Mouse (Mus musculus) embryonic facial prominence, embryonic 15.5 days (tissue): ENCODE measurements at regions not wholly inside any gene's neighbourhood (a gene's known extent, or its start where the extent isn't known, plus 50 kb on each side); places are given as distances from the start of the nearest gene placed in this dataset.

Experiments
- ATAC-seq: fragments of 200-750 bp; cut with Nextera tagmentation; 2 replicates; pipeline ENCODE4 v1.8.0; 2017; ENCODE audit warnings: low read depth, moderate TSS enrichment; ENCODE audit not compliant: insufficient number of reproducible peaks, low FRiP score, low TSS enrichment
- H3K27ac ChIP-seq: fragments of 300-500 bp; sonication (generic); replicated peaks from 2 replicates; pipeline ENCODE4 v1.5.1; 2015; ENCODE audit warnings: mild to moderate bottlenecking, inconsistent platforms
- H3K27me3 ChIP-seq: fragments of 300-500 bp; sonication (generic); 2 replicates; pipeline ENCODE4 v1.6.1; 2015; ENCODE audit warnings: inconsistent platforms
- H3K36me3 ChIP-seq: fragments of 300-500 bp; sonication (generic); 2 replicates; pipeline ENCODE4 v1.6.1; 2015; ENCODE audit warnings: mild to moderate bottlenecking, inconsistent platforms
- H3K4me1 ChIP-seq: fragments of 300-500 bp; sonication (generic); 2 replicates; pipeline ENCODE4 v1.6.1; 2015; ENCODE audit warnings: inconsistent platforms
- H3K4me2 ChIP-seq: fragments of 300-500 bp; sonication (generic); replicated peaks from 2 replicates; pipeline ENCODE4 v1.6.1; 2015; ENCODE audit warnings: mild to moderate bottlenecking, inconsistent platforms
- H3K4me3 ChIP-seq: fragments of 300-500 bp; sonication (generic); replicated peaks from 2 replicates; pipeline ENCODE4 v1.5.1; 2015; ENCODE audit warnings: mild to moderate bottlenecking, inconsistent platforms
- H3K9ac ChIP-seq: fragments of 300-500 bp; sonication (generic); 2 replicates; pipeline ENCODE4 v1.6.1; 2015; ENCODE audit warnings: inconsistent platforms
- H3K9me3 ChIP-seq: fragments of 300-500 bp; sonication (generic); replicated peaks from 2 replicates; pipeline ENCODE4 v1.6.1; 2016; ENCODE audit warnings: inconsistent platforms
- WGBS: fragments of 180-500 bp; shearing (Covaris S2); methylation state at CpG from one replicate; pipeline ENCODE4 v1.1.7; 2015; 5-methylcytosine and 5-hydroxymethylcytosine counted together

- H3K36me3 ChIP-seq, result no peaks in the 10 kb centered on the region
- H3K9me3 ChIP-seq, result no peaks in the 10 kb centered on the region
- H3K27ac ChIP-seq, result no peak overlapping the region
- ATAC-seq, result 0 out of 2 replicates have a peak, but pooled peaks have one; percentile 47
- H3K27me3 ChIP-seq, result no peaks in the 10 kb centered on the region
- H3K4me3 ChIP-seq, result no peak overlapping the region
- H3K4me1 ChIP-seq, result peaks cover 18% of the 10 kb centered on the region
- H3K9ac ChIP-seq, result no peak overlapping the region
- 39% methylated on average over 21 of the region's 21 CpGs for WGBS
- peak overlapping the region; percentile 21 for H3K4me2 ChIP-seq
Measured at GRCm38 (mm10) chr13:97514421-97515066, 245.9 kb downstream of the Gm10260 start.

GRCm38 (mm10) chr13:97512521-97512920 lies 247.9 kb downstream of the Gm10260 start:
- Histone ChIP-seq H3K36me3 (no peaks in the 10 kb centered on the region), H3K27me3 (no peaks in the 10 kb centered on the region), H3K9me3 (no peaks in the 10 kb centered on the region), H3K4me2 (no peak overlapping the region), H3K4me1 (peaks cover 18% of the 10 kb centered on the region), H3K27ac (no peak overlapping the region), H3K4me3 (no peak overlapping the region), H3K9ac (no peak overlapping the region)
- no peak for ATAC-seq
- WGBS, result 63% methylated on average over 4 of the region's 4 CpGs

DNA sequence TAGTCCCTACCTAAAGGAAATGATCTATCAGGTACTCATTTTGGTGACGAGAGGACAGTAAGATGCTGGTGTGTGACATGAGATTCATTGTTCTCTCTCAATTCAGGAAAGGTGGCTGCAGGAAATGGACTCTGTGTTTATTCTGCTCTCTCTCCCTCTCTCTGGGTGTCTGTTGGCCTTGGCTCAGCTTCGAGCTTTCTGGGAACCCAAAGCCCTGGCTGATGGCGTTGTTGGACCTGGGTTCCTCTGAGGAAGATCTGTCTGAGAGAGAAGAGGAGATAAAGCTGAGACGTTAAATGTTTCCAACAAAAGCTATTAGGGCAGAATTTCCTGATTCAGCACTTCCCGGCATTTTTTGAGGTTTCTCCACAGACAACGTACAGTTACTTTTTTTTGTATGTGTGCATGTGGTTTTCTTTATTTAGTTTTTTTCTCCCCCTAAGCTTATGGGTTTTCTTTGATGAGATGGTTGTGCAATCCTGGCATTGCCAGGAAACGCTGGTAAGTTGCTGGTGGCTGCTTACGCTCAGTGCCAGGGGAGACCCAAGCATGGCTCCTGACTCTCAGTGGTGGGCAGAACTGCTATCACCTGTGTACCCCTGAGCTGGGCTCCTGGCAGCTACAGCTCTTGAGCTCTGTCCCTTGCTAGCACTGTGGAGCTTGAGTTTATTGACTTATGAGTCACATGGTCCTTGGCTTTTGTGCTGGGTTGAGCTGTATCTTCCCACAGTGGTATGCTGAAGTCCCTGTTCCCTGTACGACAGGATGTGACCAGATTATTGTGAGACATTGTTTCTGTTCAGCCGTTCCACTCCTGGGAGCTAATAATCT lies 249.8 kb downstream of the Gm10260 start:
- Histone ChIP-seq H3K36me3 (no peaks in the 10 kb centered on the region), H3K9ac (no peak overlapping the region), H3K27me3 (no peaks in the 10 kb centered on the region), H3K4me3 (no peak overlapping the region), H3K4me1 (peaks cover 18% of the 10 kb centered on the region), H3K4me2 (no peak overlapping the region), H3K27ac (peak overlapping the region; percentile 56; the same call in 1 of the 2 replicates), H3K9me3 (no peaks in the 10 kb centered on the region)
- ATAC-seq, result no peak
- 30% methylated on average over 10 of the region's 10 CpGs for WGBS

- H3K27ac ChIP-seq, result no peak overlapping the region
- H3K9ac ChIP-seq, result no peak overlapping the region
- no peaks in the 10 kb centered on the region for H3K27me3 ChIP-seq
- H3K36me3 ChIP-seq, result no peaks in the 10 kb centered on the region
- no peak for ATAC-seq
- H3K9me3 ChIP-seq, result no peaks in the 10 kb centered on the region
- H3K4me2 ChIP-seq, result no peak overlapping the region
- 75% methylated on average over 5 of the region's 5 CpGs for WGBS
- no peaks in the 10 kb centered on the region for H3K4me1 ChIP-seq
- no peak overlapping the region for H3K4me3 ChIP-seq
Measured at GRCm38 (mm10) chr13:97504949-97505348, 255.5 kb downstream of the Gm10260 start.

DNA sequence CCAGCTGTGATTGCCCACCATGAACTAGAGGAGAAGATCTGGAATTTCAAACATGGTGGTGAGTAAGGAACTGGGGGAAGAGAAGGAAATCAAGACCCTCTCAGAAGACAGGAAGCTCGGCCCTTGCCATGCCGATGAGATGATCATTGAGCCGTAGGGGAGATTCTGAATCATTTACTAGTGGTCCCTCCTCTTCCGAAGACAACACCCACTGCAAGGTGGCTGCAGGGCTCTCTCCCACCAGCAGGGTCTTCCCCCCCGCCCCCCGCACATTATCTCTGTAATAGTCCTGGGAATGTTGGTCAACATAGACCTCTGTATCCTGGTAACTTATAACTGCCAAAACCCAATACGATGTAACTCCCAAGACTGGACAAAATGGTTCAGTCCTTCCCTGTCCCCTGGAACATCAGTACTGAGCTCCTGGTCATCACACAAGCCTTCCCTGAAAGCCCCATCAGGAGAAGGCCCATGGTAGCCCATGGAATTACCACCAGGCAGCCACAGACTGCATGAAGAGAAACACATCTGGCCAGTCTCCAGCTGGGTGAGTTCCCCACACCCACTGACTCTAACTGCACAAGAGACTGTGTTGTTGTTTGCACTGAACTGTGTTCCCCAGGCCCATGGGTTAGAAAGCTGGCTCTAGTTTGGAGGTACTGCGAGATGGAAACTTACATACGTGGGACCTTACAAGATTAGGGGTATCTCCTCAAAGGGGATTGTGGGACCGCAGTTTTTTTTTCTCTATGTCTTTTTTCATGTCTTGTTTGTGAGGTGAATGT lies 256.3 kb downstream of the Gm10260 start:
- WGBS, result 87% methylated on average over 10 of the region's 10 CpGs
- Histone ChIP-seq H3K4me2 (no peak overlapping the region), H3K4me1 (no peaks in the 10 kb centered on the region), H3K4me3 (no peak overlapping the region), H3K9ac (no peak overlapping the region), H3K27me3 (no peaks in the 10 kb centered on the region), H3K27ac (no peak overlapping the region), H3K9me3 (no peaks in the 10 kb centered on the region), H3K36me3 (no peaks in the 10 kb centered on the region)
- no peak for ATAC-seq

GRCm38 (mm10) chr13:97503391-97503790 lies 257.0 kb downstream of the Gm10260 start:
- no peaks in the 10 kb centered on the region for H3K9me3 ChIP-seq
- no peak overlapping the region for H3K9ac ChIP-seq
- no peaks in the 10 kb centered on the region for H3K4me1 ChIP-seq
- H3K27ac ChIP-seq, result no peak overlapping the region
- no peak overlapping the region for H3K4me3 ChIP-seq
- H3K27me3 ChIP-seq, result no peaks in the 10 kb centered on the region
- 82% methylated on average over 5 of the region's 5 CpGs for WGBS
- H3K4me2 ChIP-seq, result no peak overlapping the region
- H3K36me3 ChIP-seq, result no peaks in the 10 kb centered on the region
- ATAC-seq, result no peak

- H3K4me1 ChIP-seq, result no peaks in the 10 kb centered on the region
- no peak overlapping the region for H3K27ac ChIP-seq
- ATAC-seq, result no peak
- no peaks in the 10 kb centered on the region for H3K9me3 ChIP-seq
- 56% methylated on average over 8 of the region's 8 CpGs for WGBS
- H3K27me3 ChIP-seq, result no peaks in the 10 kb centered on the region
- no peaks in the 10 kb centered on the region for H3K36me3 ChIP-seq
- H3K4me2 ChIP-seq, result no peak overlapping the region
- H3K9ac ChIP-seq, result no peak overlapping the region
- no peak overlapping the region for H3K4me3 ChIP-seq
Measured at GRCm38 (mm10) chr13:97500155-97500554, 259.2 kb downstream of the Enc1 start.

DNA sequence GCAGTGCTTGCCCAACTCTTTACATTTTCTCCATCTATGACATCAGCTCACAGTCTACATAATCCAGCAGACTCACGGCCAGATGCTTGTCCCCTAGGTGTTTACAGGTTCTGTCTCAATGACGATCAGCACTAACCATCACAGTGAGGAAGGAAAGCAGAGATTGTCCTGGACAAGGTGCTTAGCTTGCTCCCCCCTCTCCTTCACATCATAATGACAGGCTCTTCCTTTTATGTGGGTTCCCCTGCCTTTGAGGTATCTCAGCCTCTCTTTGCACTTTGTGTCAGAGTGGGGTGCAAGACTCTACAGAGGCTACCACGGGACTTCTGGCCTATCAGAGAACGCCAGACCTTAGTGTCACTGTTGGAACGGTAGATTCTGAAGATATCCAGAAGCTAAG lies 258.1 kb downstream of the Enc1 start:
- H3K4me3 ChIP-seq, result no peak overlapping the region
- no peak overlapping the region for H3K9ac ChIP-seq
- no peak overlapping the region for H3K4me2 ChIP-seq
- no peaks in the 10 kb centered on the region for H3K36me3 ChIP-seq
- no peak overlapping the region for H3K27ac ChIP-seq
- no peaks in the 10 kb centered on the region for H3K27me3 ChIP-seq
- 86% methylated on average over 5 of the region's 5 CpGs for WGBS
- no peak for ATAC-seq
- no peaks in the 10 kb centered on the region for H3K9me3 ChIP-seq
- no peaks in the 10 kb centered on the region for H3K4me1 ChIP-seq

GRCm38 (mm10) chr13:97497928-97498327 lies 257.0 kb downstream of the Enc1 start:
- no peak overlapping the region for H3K27ac ChIP-seq
- 87% methylated on average over 5 of the region's 5 CpGs for WGBS

DNA sequence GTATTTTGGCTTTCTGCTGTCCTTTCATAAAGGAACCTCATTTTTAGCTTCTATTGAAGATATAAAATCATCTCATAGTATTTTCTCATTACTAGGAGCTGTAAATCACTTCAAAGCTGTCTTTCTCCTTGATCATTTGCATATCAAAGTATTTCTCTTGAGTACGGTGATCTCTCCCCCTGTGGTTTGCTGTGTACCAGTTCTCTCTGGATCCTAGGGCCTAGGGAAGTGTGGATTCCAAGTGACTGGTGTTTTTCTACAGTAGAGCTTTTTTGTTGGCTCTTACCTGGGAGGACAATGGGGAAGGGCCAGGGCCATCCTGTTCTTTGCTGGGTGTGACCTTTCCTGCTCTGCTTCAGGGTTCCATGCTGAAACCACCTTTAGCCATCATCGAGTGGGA lies 253.9 kb downstream of the Enc1 start:
- Histone ChIP-seq H3K27me3 (no peaks in the 10 kb centered on the region), H3K9ac (no peak overlapping the region), H3K36me3 (no peaks in the 10 kb centered on the region), H3K4me2 (no peak overlapping the region), H3K4me1 (peaks cover 26% of the 10 kb centered on the region), H3K9me3 (no peaks in the 10 kb centered on the region), H3K4me3 (no peak overlapping the region), H3K27ac (no peak overlapping the region)
- no peak for ATAC-seq
- 83% methylated on average over 2 of the region's 2 CpGs for whole genome bisulfite sequencing

More at GRCm38 (mm10) chr13:97497928-97498327, 257.0 kb downstream of the Enc1 start:
- no peaks in the 10 kb centered on the region for H3K27me3 ChIP-seq
- no peak overlapping the region for H3K4me2 ChIP-seq
- H3K4me1 ChIP-seq, result peaks cover 7% of the 10 kb centered on the region
- no peak for ATAC-seq
- H3K9ac ChIP-seq, result no peak overlapping the region
- no peak overlapping the region for H3K4me3 ChIP-seq
- H3K36me3 ChIP-seq, result no peaks in the 10 kb centered on the region
- no peaks in the 10 kb centered on the region for H3K9me3 ChIP-seq

DNA sequence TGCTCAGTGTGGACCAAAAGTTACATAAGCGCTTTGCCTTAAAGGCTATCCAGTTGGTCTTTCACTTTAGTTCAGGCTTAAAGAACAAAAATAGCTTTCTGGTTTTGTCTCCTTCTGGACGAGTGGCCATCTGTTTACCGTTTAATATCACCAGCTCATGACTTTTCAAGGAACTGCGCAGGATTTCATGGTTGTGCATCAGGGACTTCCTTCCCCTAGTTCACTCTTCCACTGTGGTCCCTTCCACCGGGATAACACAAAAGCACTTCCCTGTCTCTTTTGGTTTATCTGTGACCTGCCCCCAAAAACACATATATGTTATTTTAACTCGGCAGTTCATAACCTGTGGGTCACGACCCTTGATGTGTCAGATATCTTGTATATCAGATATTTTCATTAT lies 252.9 kb downstream of the Enc1 start:
- Histone ChIP-seq H3K27me3 (no peaks in the 10 kb centered on the region), H3K9me3 (no peaks in the 10 kb centered on the region), H3K4me3 (no peak overlapping the region), H3K4me2 (no peak overlapping the region), H3K36me3 (no peaks in the 10 kb centered on the region), H3K4me1 (peaks cover 36% of the 10 kb centered on the region), H3K27ac (no peak overlapping the region), H3K9ac (no peak overlapping the region)
- 63% methylated on average over 7 of the region's 7 CpGs for WGBS
- no peak for ATAC-seq
